Mouse (Mus musculus) neutrophil, adult 5-6 weeks (primary cell): ENCODE results near the gene Gm28308. TPM values are rescaled to one million over a fixed set of nuclear protein-coding genes. Genes with fewer than 3 reads are reported as not detected.

ENCODE experiments used
- ATAC-seq: fragments of 151-379, 151-347 bp; 2 replicates; pipeline ENCODE4 v1.8.0; 2017; ENCODE audit warnings: mild to moderate bottlenecking, moderate TSS enrichment; ENCODE audit not compliant: insufficient number of reproducible peaks, poor library complexity, low FRiP score, severe bottlenecking; ENCODE audit errors: extremely low read depth
- total RNA-seq: library from RNA; stranded (forward); fragments of 200-1000 nt; gene quantifications from 2 replicates; pipeline ENCODE4 v1.2.3, GENCODE M21; 2017

Gene Gm28308
- total RNA-seq, 1 experiment from 2014 or later = not detected

DNA sequence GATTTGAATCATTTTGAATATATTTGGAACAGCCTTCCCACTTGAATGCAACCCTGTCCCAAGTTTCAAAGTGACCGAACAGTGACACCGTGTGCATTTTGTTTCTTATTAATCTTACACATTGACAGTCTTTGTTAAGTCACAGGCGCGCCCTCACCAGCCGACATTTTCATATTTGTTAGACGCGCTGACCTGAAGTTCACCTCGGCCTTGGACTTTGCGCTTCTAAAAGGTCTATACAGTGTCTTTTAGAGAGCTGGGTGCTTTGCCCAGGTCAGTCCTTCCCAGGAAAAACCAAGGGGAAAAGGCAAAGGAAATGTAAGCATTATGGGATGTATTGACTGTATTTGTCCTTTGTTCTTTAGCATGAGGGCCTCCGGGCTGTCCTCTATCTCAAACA lies 18.4 kb downstream of the Gm28308 start:
- no peak for ATAC-seq

DNA sequence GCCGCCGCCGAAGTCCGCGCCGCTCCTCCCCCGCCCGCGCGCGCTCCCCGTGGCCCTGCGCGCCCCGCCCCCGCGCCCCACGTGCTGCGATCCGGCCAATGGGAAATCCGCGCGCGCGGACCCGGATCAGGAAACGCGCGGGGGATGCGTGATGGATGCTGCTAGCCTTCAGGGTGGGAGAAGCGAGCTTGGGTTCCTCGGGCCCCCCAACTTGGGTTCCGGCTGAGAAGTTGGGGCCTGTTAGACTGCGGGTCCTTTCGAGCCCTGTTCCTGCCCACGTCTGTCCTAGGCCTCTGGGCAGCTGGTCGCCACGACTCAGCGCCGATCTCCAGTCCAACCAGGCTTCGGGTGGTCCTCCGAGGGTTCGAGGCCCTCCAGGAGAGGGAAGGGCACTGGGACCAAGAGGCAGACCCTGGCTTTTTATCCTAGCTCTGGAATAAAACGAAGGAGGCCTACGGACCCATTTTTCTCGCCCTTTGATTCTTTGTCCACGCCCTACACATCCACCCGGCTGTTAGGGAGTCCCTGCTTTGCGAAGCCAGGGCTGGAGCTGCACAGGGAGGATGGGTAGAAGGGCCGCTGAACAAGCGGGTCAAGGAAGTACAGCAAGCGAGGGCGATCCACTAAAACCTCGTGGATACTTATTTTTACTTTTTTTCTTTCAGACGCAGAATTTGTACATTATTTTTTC lies 21.1 kb downstream of the Gm28308 start:
- peak; percentile 71 for ATAC-seq

GRCm38 (mm10) chr6:52190906-52191810 lies 22.0 kb downstream of the Gm28308 start, which contains the start of gene Hoxa4:
TSS of gene Hoxa4 (minus strand) at chr6:52191753.
- ATAC-seq = no peak

GRCm38 (mm10) chr6:52190410-52190809 lies 22.7 kb downstream of the Gm28308 start:
- ATAC-seq = no peak

DNA sequence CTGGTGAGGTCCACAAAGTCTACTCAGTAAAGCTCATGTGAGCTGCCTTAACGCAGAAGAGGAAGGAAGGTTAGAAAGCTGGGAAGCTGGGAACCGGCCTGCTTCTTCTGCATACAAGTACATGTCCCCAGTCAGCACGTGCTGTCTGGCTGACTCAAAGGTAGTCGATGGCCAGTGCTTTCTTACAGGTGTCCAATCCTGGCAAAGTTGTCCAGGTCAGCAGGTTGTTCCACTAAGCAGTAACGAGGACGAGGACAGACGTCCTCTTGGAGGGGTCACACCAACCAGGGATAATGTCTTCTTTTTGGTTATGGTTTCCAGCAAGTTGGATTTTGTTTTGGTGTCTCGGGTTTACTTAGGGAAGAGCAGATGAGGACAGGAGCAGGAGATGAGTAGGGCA lies 23.2 kb downstream of the Gm28308 start:
- ATAC-seq = no peak

- no peak for ATAC-seq
These were observed 24.0 kb downstream of the Gm28308 start for GRCm38 (mm10) chr6:52189172-52189591.

- no peak for ATAC-seq
These were observed 26.6 kb downstream of the Gm28308 start for GRCm38 (mm10) chr6:52186500-52186899.

GRCm38 (mm10) chr6:52185834-52186233 lies 27.3 kb downstream of the Gm28308 start:
- ATAC-seq = no peak

GRCm38 (mm10) chr6:52185222-52185621 lies 27.9 kb downstream of the Gm28308 start:
- no peak for ATAC-seq

- no peak for ATAC-seq
These were observed 28.5 kb downstream of the Gm28308 start for GRCm38 (mm10) chr6:52184668-52185067.

DNA sequence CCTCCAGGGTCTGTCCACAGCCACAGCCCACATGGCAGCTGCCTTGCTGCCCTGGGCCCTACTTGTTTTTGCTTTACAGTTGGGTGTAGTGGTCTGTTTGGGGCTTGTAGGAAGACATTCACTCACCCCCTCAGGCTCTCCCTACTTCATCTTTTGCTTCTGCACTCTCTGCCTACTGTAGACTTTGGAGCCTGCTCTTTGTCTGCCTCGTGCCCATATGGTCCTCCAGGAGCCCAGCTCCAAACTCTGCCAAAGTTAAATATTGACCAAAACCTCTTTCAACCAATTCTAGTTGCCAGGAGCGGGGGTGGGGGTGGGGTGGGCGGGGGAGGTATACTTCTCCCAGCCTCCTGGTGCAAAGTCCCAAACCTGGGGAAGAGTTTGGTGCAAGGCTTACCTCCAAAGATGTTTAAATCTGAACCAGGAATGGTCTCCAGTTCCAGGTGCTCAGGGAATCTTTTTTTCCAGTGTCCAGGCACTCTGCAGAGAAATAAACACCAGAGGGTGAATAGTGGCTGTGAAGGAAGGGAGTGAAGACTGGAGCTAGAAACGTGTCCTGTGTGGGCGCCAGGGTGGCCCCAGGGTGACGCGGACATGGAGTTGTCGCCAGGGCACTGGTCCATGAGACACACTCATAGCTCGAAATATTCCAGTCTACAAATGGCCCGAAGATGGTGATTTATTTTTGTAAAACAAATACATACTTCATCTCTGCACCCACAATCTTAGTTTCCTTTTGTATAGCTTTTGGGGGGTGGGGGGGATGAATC lies 29.6 kb downstream of the Gm28308 start:
- ATAC-seq = no peak

GRCm38 (mm10) chr6:52182793-52183192 lies 30.3 kb downstream of the Gm28308 start:
- no peak for ATAC-seq

- no peak for ATAC-seq
These were observed 31.1 kb downstream of the Gm28308 start for GRCm38 (mm10) chr6:52182030-52182429.

- ATAC-seq = no peak
These were observed 32.4 kb downstream of the Gm28308 start for GRCm38 (mm10) chr6:52180726-52181125.

GRCm38 (mm10) chr6:52180213-52180710 lies 32.9 kb downstream of the Gm28308 start:
- no peak for ATAC-seq

- no peak for ATAC-seq
These were observed 33.4 kb downstream of the Gm28308 start for GRCm38 (mm10) chr6:52179690-52180089.

DNA sequence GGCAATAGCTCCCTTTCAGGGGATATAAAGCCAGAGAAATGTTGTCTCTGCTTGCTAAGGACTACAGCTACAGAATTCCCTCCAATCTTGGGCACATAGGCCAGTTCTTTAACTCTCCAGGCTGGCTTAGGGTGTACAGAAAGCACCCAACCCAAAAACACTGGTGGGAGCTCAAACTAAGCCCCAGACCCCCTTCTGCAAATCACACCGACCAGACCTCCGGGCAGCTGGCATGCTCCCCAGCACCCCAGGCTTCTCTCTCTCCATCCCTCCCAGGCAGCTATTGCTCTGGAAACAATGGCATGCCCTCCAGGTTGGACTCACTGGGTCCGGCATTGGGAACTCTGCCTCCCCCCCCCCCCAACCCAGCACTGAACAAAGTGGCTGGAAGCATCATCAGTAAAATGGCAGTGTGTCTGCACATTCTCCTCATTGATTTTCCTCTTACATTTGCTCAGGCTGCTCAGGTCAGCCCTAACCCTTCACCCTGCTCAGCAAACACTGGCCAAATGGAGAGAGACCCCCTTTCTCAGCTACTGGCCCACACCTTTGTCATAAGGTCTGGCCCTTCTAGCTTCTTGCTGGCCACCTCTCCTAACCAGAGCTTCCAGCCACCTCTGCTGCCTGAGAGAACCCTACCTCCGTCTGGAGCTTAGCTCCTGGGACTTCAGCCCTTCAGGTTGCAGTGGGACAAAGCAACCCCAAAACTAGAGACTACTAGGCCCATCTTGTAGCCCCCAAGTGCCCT lies 34.0 kb downstream of the Gm28308 start:
- ATAC-seq = no peak

- ATAC-seq = no peak
These were observed 35.3 kb downstream of the Gm28308 start for GRCm38 (mm10) chr6:52177806-52178205.
